Mouse (Mus musculus): ENCODE results near the gene Amigo1. TPM values are rescaled to one million over a fixed set of nuclear protein-coding genes. Genes with fewer than 3 reads are reported as not detected.
A peak's percentile ranks its signal among the peaks of the same experiment; 100 is the strongest.

The Amigo1 gene
- polyA plus RNA-seq, 1 experiment = 5.7 TPM

DNA sequence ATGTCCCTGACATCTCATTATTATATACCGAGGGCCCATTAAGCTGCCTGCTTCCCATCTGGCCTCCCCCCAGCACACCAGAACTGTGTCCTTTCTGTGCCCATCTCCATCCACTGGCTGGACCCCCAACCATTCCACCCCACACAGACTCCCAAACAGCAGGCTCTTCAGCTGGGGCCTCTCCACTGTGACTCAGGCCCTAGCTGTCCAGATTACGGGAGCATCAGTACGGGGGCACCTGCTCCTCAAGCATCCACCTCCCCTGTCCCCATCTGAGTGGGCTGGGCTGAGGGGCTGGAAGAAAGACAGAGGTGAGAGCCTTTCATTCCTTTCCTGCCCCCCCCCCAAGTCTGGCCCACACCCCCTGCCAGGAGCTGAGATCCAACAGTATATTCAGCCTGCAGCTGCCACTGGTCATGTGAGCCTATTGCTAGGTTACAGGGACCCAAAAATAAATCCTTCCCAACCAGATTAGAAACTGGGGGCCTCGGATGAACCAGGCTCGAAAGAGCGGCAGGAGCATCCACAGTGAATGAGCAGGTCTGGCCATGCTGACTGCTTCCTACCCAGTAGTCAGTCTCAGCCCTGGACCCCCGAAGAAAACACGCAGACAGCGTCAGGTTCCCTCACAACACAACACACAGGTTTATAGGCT lies 27.6 kb upstream of the Amigo1 start:
- no peak overlapping the region for H3K27ac ChIP-seq (ENCODE audit: insufficient read depth, low read depth, low read length)
- H3K4me3 ChIP-seq (ENCODE audit: insufficient read depth, low read length) = no peak overlapping the region
- no peak for TF ChIP-seq POLR2A (IDR thresholded peaks at IDR 0.05; ENCODE audit: borderline replicate concordance, low read depth, low read length)
- no peak for TF ChIP-seq CTCF (IDR thresholded peaks at IDR 0.05; ENCODE audit: low read depth, low read length)
- H3K4me1 ChIP-seq (ENCODE audit: control insufficient read depth, insufficient read depth, low read length) = 0 out of 2 replicates have a peak, but pooled peaks cover 2% of the 10 kb centered on the region

DNA sequence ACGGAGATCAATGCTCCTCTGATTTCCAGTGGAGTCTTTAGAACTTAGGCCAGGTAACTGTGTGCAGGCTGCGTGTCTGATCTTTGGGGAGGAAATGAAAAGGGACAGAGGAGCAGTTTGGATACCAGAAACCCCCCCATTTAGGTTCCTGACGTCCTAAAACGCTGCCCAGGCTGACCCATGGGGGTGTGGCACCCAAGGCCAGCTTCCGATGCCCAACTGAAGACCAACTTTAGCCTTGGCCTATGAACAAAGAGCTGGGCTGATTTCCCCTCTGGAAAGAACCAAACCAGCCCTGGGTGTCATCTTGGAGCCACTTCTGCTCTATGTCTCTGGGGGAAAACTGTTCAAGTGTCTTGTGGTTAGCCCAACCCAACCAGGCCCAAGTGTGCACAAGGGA lies 22.0 kb upstream of the Amigo1 start:
- H3K27ac ChIP-seq (ENCODE audit: insufficient read depth, low read depth, low read length) = no peak overlapping the region
- TF ChIP-seq POLR2A (IDR thresholded peaks at IDR 0.05; ENCODE audit: borderline replicate concordance, low read depth, low read length) (no peak), CTCF (IDR thresholded peaks at IDR 0.05; ENCODE audit: low read depth, low read length) (no peak)
- H3K4me3 ChIP-seq (ENCODE audit: insufficient read depth, low read length) = no peak overlapping the region
- H3K4me1 ChIP-seq (ENCODE audit: control insufficient read depth, insufficient read depth, low read length) = no peaks in the 10 kb centered on the region

DNA sequence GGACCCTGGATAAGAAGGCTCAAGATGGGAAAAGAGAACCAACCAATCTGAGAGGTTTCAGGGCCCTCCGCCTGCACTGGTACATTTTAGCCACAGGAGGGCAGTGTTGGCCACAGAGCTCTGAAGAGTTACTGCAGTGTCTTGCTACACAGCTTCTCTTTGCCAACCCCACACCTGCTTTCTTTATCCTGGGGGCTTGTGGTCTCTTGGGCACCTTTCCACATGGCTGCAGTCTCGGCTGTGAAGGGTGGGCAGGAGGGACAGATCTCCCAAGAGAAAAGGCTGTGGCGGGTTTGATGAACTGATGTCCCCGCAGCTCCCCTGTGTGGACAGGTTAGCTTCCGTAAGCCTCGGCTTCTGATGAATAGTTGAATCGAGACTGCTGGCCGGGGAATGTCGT lies 21.3 kb upstream of the Amigo1 start:
- Histone ChIP-seq H3K27ac (ENCODE audit: insufficient read depth, low read depth, low read length) (no peak overlapping the region), H3K4me3 (ENCODE audit: insufficient read depth, low read length) (no peak overlapping the region), H3K4me1 (ENCODE audit: control insufficient read depth, insufficient read depth, low read length) (no peaks in the 10 kb centered on the region)
- TF ChIP-seq CTCF (IDR thresholded peaks at IDR 0.05; ENCODE audit: low read depth, low read length) = peak; percentile 94
- no peak for TF ChIP-seq POLR2A (IDR thresholded peaks at IDR 0.05; ENCODE audit: borderline replicate concordance, low read depth, low read length)

DNA sequence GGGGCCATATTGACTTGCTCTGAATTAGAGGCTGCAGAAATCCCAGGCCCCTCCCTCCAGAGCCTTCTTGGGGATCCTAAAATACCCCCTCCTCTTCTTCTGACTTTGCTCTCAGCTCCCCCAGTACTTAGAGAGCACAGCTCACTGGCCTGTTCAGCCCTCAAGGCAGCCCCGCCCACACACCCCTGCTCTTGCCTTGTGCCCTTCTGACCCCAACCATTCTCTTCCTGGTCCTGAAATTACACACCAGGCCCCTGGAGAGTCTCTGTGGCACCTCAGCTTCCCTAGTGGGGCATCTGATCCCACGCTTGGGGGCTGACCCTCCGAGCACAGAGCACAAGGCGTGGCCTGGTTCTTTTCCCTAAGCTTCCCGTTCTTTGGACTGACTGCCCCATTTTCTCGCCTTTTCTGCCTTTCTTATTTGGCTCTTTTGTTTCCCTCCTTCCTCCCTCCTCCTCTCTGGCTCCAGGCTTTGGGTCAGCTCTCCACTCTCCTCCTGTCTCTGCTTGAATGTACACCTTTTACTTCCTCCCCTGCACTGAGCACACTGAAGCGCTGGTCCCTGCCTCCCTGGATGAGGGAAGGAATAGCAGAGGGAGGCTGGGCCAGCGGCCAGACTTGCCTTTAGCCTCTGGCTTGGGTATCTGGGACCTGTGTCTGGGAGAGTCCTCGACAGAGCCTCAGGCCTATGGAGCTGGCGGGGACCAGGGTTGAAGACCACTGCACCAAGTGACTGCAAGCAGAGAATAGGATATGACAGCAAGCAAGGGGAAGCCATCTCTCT lies 20.4 kb upstream of the Amigo1 start:
- Histone ChIP-seq H3K27ac (ENCODE audit: insufficient read depth, low read depth, low read length) (no peak overlapping the region), H3K4me3 (ENCODE audit: insufficient read depth, low read length) (no peak overlapping the region), H3K4me1 (ENCODE audit: control insufficient read depth, insufficient read depth, low read length) (no peaks in the 10 kb centered on the region)
- TF ChIP-seq POLR2A (IDR thresholded peaks at IDR 0.05; ENCODE audit: borderline replicate concordance, low read depth, low read length) (no peak), CTCF (IDR thresholded peaks at IDR 0.05; ENCODE audit: low read depth, low read length) (no peak)

DNA sequence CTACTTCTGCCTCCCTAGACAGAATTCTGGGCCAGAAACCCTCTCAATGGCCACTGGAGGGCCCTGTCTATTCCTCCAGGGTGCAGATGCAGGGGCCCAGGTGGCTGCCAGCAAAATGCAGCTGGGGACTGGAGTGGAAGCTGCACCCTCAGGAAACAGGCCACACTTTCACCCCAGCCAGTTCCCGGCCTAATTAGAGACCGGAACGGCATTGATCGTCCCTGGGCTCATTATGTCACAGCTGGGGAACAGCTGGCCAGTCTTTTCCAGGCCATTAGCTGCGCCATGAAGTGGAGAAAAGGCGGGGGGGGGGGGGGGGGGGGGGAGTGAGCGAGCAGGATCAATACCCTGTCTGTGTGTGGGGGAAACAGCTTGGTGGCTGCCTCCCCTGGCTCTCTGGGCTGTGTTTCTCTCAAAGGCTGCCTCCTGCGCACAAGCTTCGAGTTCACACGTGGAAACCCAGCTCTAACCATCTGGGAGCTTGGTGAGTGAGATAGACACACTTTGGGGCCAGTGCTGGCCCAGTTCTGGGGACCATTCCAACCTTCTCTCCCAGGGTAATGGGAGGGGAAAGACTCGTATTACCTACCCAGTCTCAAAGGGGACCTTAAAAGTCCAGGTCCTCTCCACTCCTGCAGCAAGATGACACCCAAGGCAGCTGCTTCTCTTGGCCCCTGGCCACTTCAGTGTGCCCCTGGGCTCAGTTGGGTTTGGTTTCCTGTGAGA lies 19.5 kb upstream of the Amigo1 start:
- TF ChIP-seq POLR2A (IDR thresholded peaks at IDR 0.05; ENCODE audit: borderline replicate concordance, low read depth, low read length) (no peak), CTCF (IDR thresholded peaks at IDR 0.05; ENCODE audit: low read depth, low read length) (no peak)
- Histone ChIP-seq H3K27ac (ENCODE audit: insufficient read depth, low read depth, low read length) (no peak overlapping the region), H3K4me3 (ENCODE audit: insufficient read depth, low read length) (no peak overlapping the region), H3K4me1 (ENCODE audit: control insufficient read depth, insufficient read depth, low read length) (no peaks in the 10 kb centered on the region)

DNA sequence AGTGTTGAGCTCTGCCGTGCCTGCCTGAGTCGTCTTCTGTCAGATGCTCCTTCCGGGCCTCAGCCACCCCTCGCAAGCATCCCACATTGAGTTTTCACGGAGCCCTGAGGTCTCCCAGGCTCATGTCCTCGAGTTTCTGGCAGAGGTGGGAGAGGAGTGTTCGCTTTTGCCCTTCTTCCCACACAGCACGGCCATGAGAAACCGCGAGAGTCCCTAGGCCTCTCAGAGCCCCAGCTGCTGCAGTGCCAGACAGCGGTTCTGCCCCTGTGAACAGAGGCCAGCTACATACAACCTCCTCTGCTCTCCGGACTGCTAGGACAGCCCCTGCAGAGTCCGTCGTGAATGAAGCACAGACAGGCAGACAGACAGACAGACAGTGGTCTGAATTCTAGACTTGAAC lies 18.6 kb upstream of the Amigo1 start:
- Histone ChIP-seq H3K4me3 (ENCODE audit: insufficient read depth, low read length) (no peak overlapping the region), H3K27ac (ENCODE audit: insufficient read depth, low read depth, low read length) (no peak overlapping the region), H3K4me1 (ENCODE audit: control insufficient read depth, insufficient read depth, low read length) (no peaks in the 10 kb centered on the region)
- no peak for TF ChIP-seq CTCF (IDR thresholded peaks at IDR 0.05; ENCODE audit: low read depth, low read length)
- no peak for TF ChIP-seq POLR2A (IDR thresholded peaks at IDR 0.05; ENCODE audit: borderline replicate concordance, low read depth, low read length)

DNA sequence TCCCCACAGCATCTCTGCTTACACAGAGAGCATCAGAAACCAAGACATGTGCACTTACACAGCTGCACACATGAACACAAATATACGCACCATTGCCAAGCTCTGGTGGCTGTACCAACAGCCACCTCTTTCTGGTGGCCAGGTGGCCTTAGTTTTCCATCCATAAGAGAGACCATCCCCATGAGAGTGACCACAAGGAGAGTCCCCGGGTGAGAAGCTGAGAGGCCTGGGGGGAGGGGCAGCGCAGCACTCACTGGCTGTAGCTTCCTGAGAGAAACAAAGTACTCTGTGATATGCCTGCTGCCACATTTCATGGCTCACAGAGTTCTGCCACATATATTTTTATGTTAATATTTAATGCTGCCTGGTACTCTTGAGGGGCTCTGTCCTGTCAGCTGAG lies 16.9 kb upstream of the Amigo1 start:
- no peaks in the 10 kb centered on the region for H3K4me1 ChIP-seq (ENCODE audit: control insufficient read depth, insufficient read depth, low read length)
- no peak overlapping the region for H3K4me3 ChIP-seq (ENCODE audit: insufficient read depth, low read length)
- TF ChIP-seq CTCF (IDR thresholded peaks at IDR 0.05; ENCODE audit: low read depth, low read length) (no peak), POLR2A (IDR thresholded peaks at IDR 0.05; ENCODE audit: borderline replicate concordance, low read depth, low read length) (no peak)
- H3K27ac ChIP-seq (ENCODE audit: insufficient read depth, low read depth, low read length) = no peak overlapping the region

DNA sequence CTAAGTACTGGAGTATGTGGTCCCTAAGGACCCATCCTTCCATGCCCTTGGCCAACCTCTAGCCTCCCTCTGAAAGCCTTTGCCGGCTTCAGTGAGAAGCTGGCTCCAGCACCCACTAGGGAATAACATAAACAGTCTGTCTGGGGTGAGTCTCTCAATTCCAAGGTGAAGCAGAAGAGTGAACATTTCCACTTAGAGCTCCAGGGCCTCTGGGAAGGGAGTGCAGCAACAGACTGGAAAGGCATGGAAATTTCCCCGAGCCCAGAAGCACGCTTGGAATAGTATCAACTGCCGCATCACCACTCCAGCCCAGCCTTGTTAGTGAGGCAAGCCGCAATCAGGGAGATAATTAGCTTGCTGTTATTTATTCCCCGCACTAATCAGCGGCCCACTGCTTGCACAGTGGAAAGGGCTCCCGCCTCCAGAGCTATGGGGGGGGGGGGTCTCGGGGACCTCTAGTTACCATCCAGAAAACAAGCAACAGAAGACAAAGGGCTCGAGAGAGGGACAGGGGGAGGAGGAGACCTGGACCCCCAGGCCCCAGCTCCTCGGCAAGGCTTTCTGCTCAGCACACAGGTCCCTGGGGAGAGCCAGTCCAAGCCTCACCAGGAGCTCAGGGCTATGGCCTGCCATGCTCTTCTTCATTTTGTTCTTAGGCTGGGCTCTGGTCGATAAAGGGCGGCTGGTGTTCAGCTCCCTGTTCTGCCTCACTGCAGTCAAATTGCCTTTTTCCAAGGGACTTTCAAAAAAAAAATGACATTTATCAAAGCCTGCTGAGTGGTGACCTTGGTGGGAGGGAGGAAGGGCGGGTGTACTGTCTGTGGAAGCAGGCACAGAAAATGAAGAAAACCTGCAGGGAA lies 11.2 kb upstream of the Amigo1 start:
- Histone ChIP-seq H3K27ac (ENCODE audit: insufficient read depth, low read depth, low read length) (no peak overlapping the region), H3K4me1 (ENCODE audit: control insufficient read depth, insufficient read depth, low read length) (no peaks in the 10 kb centered on the region), H3K4me3 (ENCODE audit: insufficient read depth, low read length) (no peak overlapping the region)
- TF ChIP-seq POLR2A (IDR thresholded peaks at IDR 0.05; ENCODE audit: borderline replicate concordance, low read depth, low read length) = no peak
- TF ChIP-seq CTCF (IDR thresholded peaks at IDR 0.05; ENCODE audit: low read depth, low read length) = no peak

Measured in bone marrow macrophage, adult 2 months (primary cell).